Mouse (Mus musculus) cerebellum, adult 2 months (tissue): ENCODE results near the gene Osm. TPM values are rescaled to one million over a fixed set of nuclear protein-coding genes. Genes with fewer than 3 reads are reported as not detected.

Experiments
- DNase-seq, 2 experiments: peaks; one replicate each; pipeline ENCODE4 v3.0.0; 2021
- H3K27ac ChIP-seq: fragments of 200-500 bp; 2 replicates; pipeline ENCODE4 v1.5.1; 2012; ENCODE audit warnings: low read length, control low read depth, inconsistent platforms; ENCODE audit not compliant: insufficient read depth
- H3K27me3 ChIP-seq: fragments of 200-500 bp; 2 replicates; pipeline ENCODE4 v1.6.1; 2012; ENCODE audit warnings: inconsistent platforms, mild to moderate bottlenecking, low read length, moderate library complexity; ENCODE audit not compliant: control insufficient read depth, insufficient read depth
- H3K4me1 ChIP-seq: fragments of 200-500 bp; 2 replicates; pipeline ENCODE4 v1.6.1; 2011; ENCODE audit warnings: low read length; ENCODE audit not compliant: control insufficient read depth, insufficient read depth
- H3K4me3 ChIP-seq: fragments of 200-500 bp; replicated peaks from 2 replicates; pipeline ENCODE3; 2011; ENCODE audit warnings: mild to moderate bottlenecking, low read depth, low read length, control low read depth; ENCODE audit not compliant: insufficient read depth
- CTCF ChIP-seq: fragments of 200-500 bp; IDR thresholded peaks from 2 replicates; pipeline ENCODE4 v1.5.1; 2011; ENCODE audit warnings: low read depth, mild to moderate bottlenecking, control low read depth, low read length, moderate library complexity, borderline replicate concordance; ENCODE audit not compliant: insufficient read depth
- POLR2A ChIP-seq: fragments of 200-500 bp; IDR thresholded peaks from 2 replicates; pipeline ENCODE4 v1.6.1; 2011; ENCODE audit warnings: low read length, control low read depth, borderline replicate concordance; ENCODE audit not compliant: insufficient read depth
- WGBS: fragments of 180-500 bp; shearing (Covaris S2); methylation state at CpG from one replicate; pipeline ENCODE4 v1.1.7; 2018; 5-methylcytosine and 5-hydroxymethylcytosine counted together
- polyA plus RNA-seq: library from polyadenylated mRNA; depleted of rRNA; stranded (reverse); fragments of >200 nt; gene quantifications from 2 replicates; pipeline ENCODE4 v1.2.3, GENCODE M21; 2012

The Osm gene
- polyA plus RNA-seq, 1 experiment, result 0.03 TPM

GRCm38 (mm10) chr11:4262847-4263246 lies 26.6 kb downstream of the Osm start:
- no peak overlapping the region for H3K27ac ChIP-seq
- peaks cover 10% of the 10 kb centered on the region; the same call in 1 of the 2 replicates for H3K4me1 ChIP-seq
- 20% methylated on average over 7 of the region's 7 CpGs for WGBS
- DNase-seq, result no peak
- TF ChIP-seq POLR2A, result no peak
- no peak for TF ChIP-seq CTCF
- no peak overlapping the region for H3K4me3 ChIP-seq
- H3K27me3 ChIP-seq, result no peaks in the 10 kb centered on the region; the same call in 1 of the 2 replicates

- H3K27ac ChIP-seq, result no peak overlapping the region
- TF ChIP-seq POLR2A, result no peak
- no peak for TF ChIP-seq CTCF
- WGBS, result 38% methylated on average over 1 of the region's 1 CpGs
- peaks cover 10% of the 10 kb centered on the region; the same call in 1 of the 2 replicates for H3K4me1 ChIP-seq
- no peaks in the 10 kb centered on the region; the same call in 1 of the 2 replicates for H3K27me3 ChIP-seq
- no peak for DNase-seq
- no peak overlapping the region for H3K4me3 ChIP-seq
Observed at GRCm38 (mm10) chr11:4263296-4263695, 27.1 kb downstream of the Osm start.

GRCm38 (mm10) chr11:4264066-4264465 lies 27.8 kb downstream of the Osm start:
- no peak overlapping the region for H3K4me3 ChIP-seq
- 82% methylated on average over 7 of the region's 7 CpGs for WGBS
- peaks cover 10% of the 10 kb centered on the region; the same call in 1 of the 2 replicates for H3K4me1 ChIP-seq
- TF ChIP-seq POLR2A, result no peak
- no peak for TF ChIP-seq CTCF
- DNase-seq, result no peak
- H3K27me3 ChIP-seq, result no peaks in the 10 kb centered on the region; the same call in 1 of the 2 replicates
- H3K27ac ChIP-seq, result no peak overlapping the region

GRCm38 (mm10) chr11:4266271-4267201 lies 30.3 kb downstream of the Osm start:
- TF ChIP-seq CTCF (no peak), POLR2A (no peak)
- Histone ChIP-seq H3K27me3 (no peaks in the 10 kb centered on the region; the same call in 1 of the 2 replicates), H3K4me1 (no peaks in the 10 kb centered on the region), H3K4me3 (peak overlapping the region; percentile 52), H3K27ac (no peak overlapping the region)
- peak; percentile 45 to 48 for DNase-seq
- WGBS, result 1% methylated on average over 61 of the region's 61 CpGs

- H3K4me3 ChIP-seq, result peak overlapping the region; percentile 52
- H3K27me3 ChIP-seq, result no peaks in the 10 kb centered on the region; the same call in 1 of the 2 replicates
- no peaks in the 10 kb centered on the region for H3K4me1 ChIP-seq
- no peak for DNase-seq
- TF ChIP-seq POLR2A (no peak), CTCF (no peak)
- H3K27ac ChIP-seq, result no peak overlapping the region
- WGBS, result 25% methylated on average over 13 of the region's 13 CpGs
Observed at GRCm38 (mm10) chr11:4267202-4267578, 31.0 kb downstream of the Osm start.

- Histone ChIP-seq H3K27me3 (no peaks in the 10 kb centered on the region; the same call in 1 of the 2 replicates), H3K27ac (no peak overlapping the region), H3K4me1 (no peaks in the 10 kb centered on the region), H3K4me3 (no peak overlapping the region)
- 93% methylated on average over 6 of the region's 6 CpGs for WGBS
- no peak for DNase-seq
- TF ChIP-seq POLR2A (no peak), CTCF (no peak)
Observed at GRCm38 (mm10) chr11:4268500-4268899, 32.3 kb downstream of the Osm start.

- H3K4me1 ChIP-seq, result no peaks in the 10 kb centered on the region
- no peak overlapping the region for H3K27ac ChIP-seq
- no peak overlapping the region for H3K4me3 ChIP-seq
- TF ChIP-seq POLR2A (no peak), CTCF (no peak; the same call in 1 of the 2 replicates)
- no peaks in the 10 kb centered on the region for H3K27me3 ChIP-seq
- WGBS, result 38% methylated on average over 20 of the region's 20 CpGs
- no peak for DNase-seq
Observed at GRCm38 (mm10) chr11:4270744-4271459, 34.7 kb downstream of the Osm start.
